Mouse (Mus musculus): Measurements from ENCODE around the gene Lect2. TPM values are rescaled to one million over a fixed set of nuclear protein-coding genes. Genes with fewer than 3 reads are reported as not detected.

Gene Lect2
- total RNA-seq, 1 experiment, result not detected

GRCm38 (mm10) chr13:56528281-56528680 lies 20.0 kb downstream of the Lect2 start:
- no peak for TF ChIP-seq CHD2 (IDR thresholded peaks at IDR 0.05; ENCODE audit: low read depth, low read length)
- TF ChIP-seq MAFK (IDR thresholded peaks at IDR 0.05; ENCODE audit: insufficient read depth, low read depth, low read length), result no peak
- no peak for TF ChIP-seq HCFC1 (IDR thresholded peaks at IDR 0.05; ENCODE audit: borderline replicate concordance, insufficient read depth, low read length)
- TF ChIP-seq ZC3H11A (IDR thresholded peaks at IDR 0.05; ENCODE audit: borderline replicate concordance, low read depth, low read length), result no peak
- TF ChIP-seq ZNF384 (IDR thresholded peaks at IDR 0.05; ENCODE audit: low read depth, low read length), result no peak
- Histone ChIP-seq H3K36me3 (ENCODE audit: control insufficient read depth, insufficient read depth, low read length, poor library complexity, severe bottlenecking) (no peaks in the 10 kb centered on the region), H3K4me1 (ENCODE audit: control insufficient read depth in 2 of 2, insufficient read depth in 2 of 2, low read length in 2 of 2, poor library complexity in 1 of 2) (no peaks in the 10 kb centered on the region; a peak in 1 of 4 replicates), H3K4me3 (ENCODE audit: insufficient read depth in 1 of 2, low read depth in 1 of 2, low read length in 2 of 2, poor library complexity in 1 of 2, severe bottlenecking in 1 of 2) (no peak overlapping the region), H3K27ac (ENCODE audit: insufficient read depth, low read depth, low read length, poor library complexity, severe bottlenecking) (no peak overlapping the region), H3K9me3 (ENCODE audit: control insufficient read depth, insufficient read depth, low read depth, low read length) (no peaks in the 10 kb centered on the region), H3K9ac (ENCODE audit: insufficient read depth, low read depth, low read length, poor library complexity, severe bottlenecking) (no peak overlapping the region)
- no peak for DNase-seq (ENCODE audit: low read depth, low spot score)
- in situ Hi-C loops (cut with MboI; ENCODE audit: low sequenced_read_pairs in 2 of 2, unreplicated experiment in 2 of 2), result no loop called here

- Histone ChIP-seq H3K27ac (ENCODE audit: insufficient read depth, low read depth, low read length, poor library complexity, severe bottlenecking) (no peak overlapping the region), H3K9me3 (ENCODE audit: control insufficient read depth, insufficient read depth, low read depth, low read length) (no peaks in the 10 kb centered on the region), H3K4me1 (ENCODE audit: control insufficient read depth in 2 of 2, insufficient read depth in 2 of 2, low read length in 2 of 2, poor library complexity in 1 of 2) (no peaks in the 10 kb centered on the region; a peak in 1 of 4 replicates), H3K9ac (ENCODE audit: insufficient read depth, low read depth, low read length, poor library complexity, severe bottlenecking) (no peak overlapping the region), H3K4me3 (ENCODE audit: insufficient read depth in 1 of 2, low read depth in 1 of 2, low read length in 2 of 2, poor library complexity in 1 of 2, severe bottlenecking in 1 of 2) (no peak overlapping the region), H3K36me3 (ENCODE audit: control insufficient read depth, insufficient read depth, low read length, poor library complexity, severe bottlenecking) (no peaks in the 10 kb centered on the region)
- in situ Hi-C loops (cut with MboI; ENCODE audit: low sequenced_read_pairs in 2 of 2, unreplicated experiment in 2 of 2), result no loop called here
- TF ChIP-seq HCFC1 (IDR thresholded peaks at IDR 0.05; ENCODE audit: borderline replicate concordance, insufficient read depth, low read length) (no peak), ZC3H11A (IDR thresholded peaks at IDR 0.05; ENCODE audit: borderline replicate concordance, low read depth, low read length) (no peak), CHD2 (IDR thresholded peaks at IDR 0.05; ENCODE audit: low read depth, low read length) (no peak), MAFK (IDR thresholded peaks at IDR 0.05; ENCODE audit: insufficient read depth, low read depth, low read length) (no peak), ZNF384 (IDR thresholded peaks at IDR 0.05; ENCODE audit: low read depth, low read length) (no peak)
- DNase-seq (ENCODE audit: low read depth, low spot score), result no peak
These were observed 20.5 kb downstream of the Lect2 start for GRCm38 (mm10) chr13:56527846-56528245.

- H3K4me3 ChIP-seq (ENCODE audit: insufficient read depth in 1 of 2, low read depth in 1 of 2, low read length in 2 of 2, poor library complexity in 1 of 2, severe bottlenecking in 1 of 2), result no peak overlapping the region
- in situ Hi-C loops (cut with MboI; ENCODE audit: low sequenced_read_pairs in 2 of 2, unreplicated experiment in 2 of 2), result no loop called here
- no peak for TF ChIP-seq CHD2 (IDR thresholded peaks at IDR 0.05; ENCODE audit: low read depth, low read length)
- TF ChIP-seq ZNF384 (IDR thresholded peaks at IDR 0.05; ENCODE audit: low read depth, low read length), result no peak
- TF ChIP-seq ZC3H11A (IDR thresholded peaks at IDR 0.05; ENCODE audit: borderline replicate concordance, low read depth, low read length), result no peak
- TF ChIP-seq MAFK (IDR thresholded peaks at IDR 0.05; ENCODE audit: insufficient read depth, low read depth, low read length), result no peak
- no peak for TF ChIP-seq HCFC1 (IDR thresholded peaks at IDR 0.05; ENCODE audit: borderline replicate concordance, insufficient read depth, low read length)
These were observed 21.4 kb downstream of the Lect2 start for GRCm38 (mm10) chr13:56526871-56527270.

GRCm38 (mm10) chr13:56522821-56523167 lies 25.5 kb downstream of the Lect2 start:
- Histone ChIP-seq H3K36me3 (ENCODE audit: control insufficient read depth, insufficient read depth, low read length, poor library complexity, severe bottlenecking) (no peaks in the 10 kb centered on the region), H3K4me3 (ENCODE audit: insufficient read depth in 1 of 2, low read depth in 1 of 2, low read length in 2 of 2, poor library complexity in 1 of 2, severe bottlenecking in 1 of 2) (peak overlapping the region; percentile 60 to 79), H3K9me3 (ENCODE audit: control insufficient read depth, insufficient read depth, low read depth, low read length) (no peaks in the 10 kb centered on the region), H3K4me1 (ENCODE audit: control insufficient read depth in 2 of 2, insufficient read depth in 2 of 2, low read length in 2 of 2, poor library complexity in 1 of 2) (no peaks in the 10 kb centered on the region; a peak in 1 of 4 replicates), H3K9ac (ENCODE audit: insufficient read depth, low read depth, low read length, poor library complexity, severe bottlenecking) (peak overlapping the region; percentile 27), H3K27ac (ENCODE audit: insufficient read depth, low read depth, low read length, poor library complexity, severe bottlenecking) (no peak overlapping the region)
- in situ Hi-C loops (cut with MboI; ENCODE audit: low sequenced_read_pairs in 2 of 2, unreplicated experiment in 2 of 2), result no loop called here
- DNase-seq (ENCODE audit: low read depth, low spot score), result no peak
- TF ChIP-seq ZC3H11A (IDR thresholded peaks at IDR 0.05; ENCODE audit: borderline replicate concordance, low read depth, low read length) (no peak), ZNF384 (IDR thresholded peaks at IDR 0.05; ENCODE audit: low read depth, low read length) (no peak), MAFK (IDR thresholded peaks at IDR 0.05; ENCODE audit: insufficient read depth, low read depth, low read length) (no peak), CHD2 (IDR thresholded peaks at IDR 0.05; ENCODE audit: low read depth, low read length) (no peak), HCFC1 (IDR thresholded peaks at IDR 0.05; ENCODE audit: borderline replicate concordance, insufficient read depth, low read length) (no peak)

More at GRCm38 (mm10) chr13:56526871-56527270, 21.4 kb downstream of the Lect2 start:
- Histone ChIP-seq H3K9me3 (ENCODE audit: control insufficient read depth, insufficient read depth, low read depth, low read length) (no peaks in the 10 kb centered on the region), H3K4me1 (ENCODE audit: control insufficient read depth in 2 of 2, insufficient read depth in 2 of 2, low read length in 2 of 2, poor library complexity in 1 of 2) (no peaks in the 10 kb centered on the region; a peak in 1 of 4 replicates), H3K9ac (ENCODE audit: insufficient read depth, low read depth, low read length, poor library complexity, severe bottlenecking) (no peak overlapping the region), H3K27ac (ENCODE audit: insufficient read depth, low read depth, low read length, poor library complexity, severe bottlenecking) (no peak overlapping the region), H3K36me3 (ENCODE audit: control insufficient read depth, insufficient read depth, low read length, poor library complexity, severe bottlenecking) (no peaks in the 10 kb centered on the region)
- no peak for DNase-seq (ENCODE audit: low read depth, low spot score)

Measured in ES-E14 (cell line).